Mouse (Mus musculus) kidney, adult 9 months (tissue): ENCODE results near the gene Calm3.

Source experiments
- DNase-seq: peaks from one replicate; pipeline ENCODE4 v3.0.0; 2022

Gene Calm3

DNA sequence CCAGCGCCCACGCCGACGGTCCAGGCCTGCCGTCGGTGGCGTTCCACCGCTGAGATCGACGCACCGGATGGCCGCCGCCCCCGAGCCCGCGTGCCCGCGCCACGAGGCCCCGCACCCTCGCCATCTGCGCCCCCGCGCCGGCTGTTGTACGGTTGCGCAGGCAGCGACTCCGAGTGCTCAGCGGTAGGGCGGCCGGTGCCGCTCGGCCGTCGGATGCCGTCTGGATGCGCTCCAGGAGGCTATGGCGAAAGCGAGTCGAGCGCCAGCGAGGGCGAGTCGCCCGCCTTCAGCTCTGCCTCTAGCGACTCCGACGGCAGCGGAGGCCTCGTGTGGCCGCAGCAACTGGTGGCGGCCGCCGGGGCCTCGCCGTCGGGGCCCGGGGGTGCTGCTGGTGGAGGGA lies 38.0 kb downstream of the Calm3 start:
- no peak for DNase-seq

DNA sequence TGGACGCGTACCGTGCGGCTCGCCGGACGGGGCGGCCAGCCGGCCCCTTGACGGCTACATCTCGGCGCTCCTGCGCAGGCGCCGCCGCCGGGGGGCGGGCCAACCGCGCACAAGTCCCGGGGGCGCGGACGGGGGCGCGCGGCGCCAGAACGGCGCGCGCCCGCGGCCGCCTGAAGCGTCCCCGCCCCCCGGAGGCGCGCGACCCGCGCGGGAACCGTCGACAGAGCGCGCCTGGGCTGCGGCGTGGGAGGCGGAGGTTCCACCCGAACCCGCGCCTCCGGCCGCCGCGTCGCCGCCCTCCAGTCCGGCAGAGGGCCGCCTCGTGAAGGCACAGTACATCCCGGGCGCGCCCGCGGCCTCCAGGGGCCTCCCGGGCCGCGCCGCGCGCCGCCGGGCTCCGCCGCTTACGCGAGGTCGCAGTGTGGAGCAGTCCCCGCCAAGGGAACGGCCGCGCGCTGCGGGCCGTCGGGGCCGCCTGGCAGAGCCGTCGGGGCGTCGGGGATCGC lies 38.6 kb downstream of the Calm3 start:
- DNase-seq: no peak

DNA sequence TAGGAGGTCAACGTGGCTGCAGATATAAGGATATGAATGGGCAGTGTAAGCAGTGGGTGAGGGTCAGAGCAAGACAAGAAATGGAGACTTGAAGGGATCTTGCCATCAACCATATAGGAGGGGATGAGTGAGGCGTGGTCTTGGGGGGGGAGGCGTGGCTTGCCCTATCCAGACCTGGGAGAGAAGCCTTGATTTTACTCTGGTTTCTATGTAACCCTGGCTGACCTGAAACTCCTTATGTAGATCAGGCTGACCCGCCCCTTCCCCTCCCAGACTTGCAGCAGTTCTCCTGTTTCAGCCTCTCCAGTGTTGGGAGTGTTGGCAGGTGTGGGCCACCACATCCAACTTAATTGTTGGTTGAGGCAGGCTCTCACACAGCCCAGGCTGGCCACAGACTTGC lies 39.6 kb downstream of the Calm3 start:
- no peak for DNase-seq

DNA sequence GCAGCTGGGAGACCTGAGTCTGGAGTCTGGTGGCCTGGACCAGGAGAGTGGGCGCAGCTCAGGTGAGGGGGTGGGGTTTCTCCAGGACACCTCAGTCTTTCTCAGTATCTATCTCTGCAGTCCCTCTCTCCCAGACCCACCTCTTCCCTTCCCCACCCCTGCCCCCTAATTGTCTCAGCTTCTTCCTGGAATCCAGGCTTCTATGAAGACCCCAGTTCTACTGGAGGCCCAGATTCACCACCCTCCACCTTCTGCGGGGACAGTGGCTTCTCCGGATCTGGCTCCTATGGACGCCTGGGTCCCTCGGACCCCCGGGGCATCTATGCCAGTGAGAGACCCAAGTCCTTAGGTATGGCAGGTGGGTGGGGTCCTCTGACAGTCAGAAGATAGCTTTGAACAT lies 40.8 kb downstream of the Calm3 start:
- no peak for DNase-seq

DNA sequence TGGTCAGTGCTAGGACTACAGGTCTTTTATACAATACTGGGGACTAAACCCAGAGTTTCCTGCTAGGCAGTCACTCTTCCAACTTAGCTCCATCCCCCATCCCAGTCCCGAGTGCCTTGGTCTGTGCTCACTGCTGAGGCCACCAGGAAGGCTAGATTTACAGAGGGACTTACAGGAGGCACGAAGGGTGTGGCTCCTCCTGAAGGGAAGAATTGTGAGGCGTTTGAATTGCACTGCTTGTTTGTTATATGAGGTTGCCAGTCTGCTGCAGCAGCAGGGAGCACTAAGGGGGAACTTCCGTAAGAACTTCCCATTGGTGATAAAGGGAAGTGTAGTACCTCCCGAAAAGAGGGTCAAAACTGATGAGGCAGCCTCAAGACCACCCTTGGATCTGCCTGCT lies 43.3 kb downstream of the Calm3 start:
- no peak for DNase-seq

- no peak for DNase-seq
Measured at GRCm38 (mm10) chr7:16879796-16880547, 43.9 kb downstream of the Calm3 start.

DNA sequence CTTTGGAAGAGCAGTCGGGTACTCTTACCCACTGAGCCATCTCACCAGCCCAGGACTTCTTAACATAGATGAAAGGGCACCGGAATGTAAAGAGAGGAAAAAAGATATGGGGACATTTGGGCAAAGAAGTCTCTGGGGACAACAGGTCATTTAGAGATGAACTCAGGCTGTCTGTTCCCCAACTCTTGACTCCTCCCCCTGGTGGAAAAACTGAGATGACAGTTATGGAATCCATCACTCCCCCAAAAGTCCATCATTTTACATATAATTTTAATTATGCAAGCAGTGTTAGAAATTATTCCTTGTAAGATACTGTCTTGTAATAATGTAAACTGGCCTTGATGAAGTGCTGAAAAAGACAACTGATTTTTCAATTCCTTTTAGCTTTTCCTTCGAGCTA lies 46.2 kb downstream of the Calm3 start:
- no peak for DNase-seq

- no peak for DNase-seq
Measured at GRCm38 (mm10) chr7:16876608-16877007, 47.3 kb downstream of the Calm3 start.

DNA sequence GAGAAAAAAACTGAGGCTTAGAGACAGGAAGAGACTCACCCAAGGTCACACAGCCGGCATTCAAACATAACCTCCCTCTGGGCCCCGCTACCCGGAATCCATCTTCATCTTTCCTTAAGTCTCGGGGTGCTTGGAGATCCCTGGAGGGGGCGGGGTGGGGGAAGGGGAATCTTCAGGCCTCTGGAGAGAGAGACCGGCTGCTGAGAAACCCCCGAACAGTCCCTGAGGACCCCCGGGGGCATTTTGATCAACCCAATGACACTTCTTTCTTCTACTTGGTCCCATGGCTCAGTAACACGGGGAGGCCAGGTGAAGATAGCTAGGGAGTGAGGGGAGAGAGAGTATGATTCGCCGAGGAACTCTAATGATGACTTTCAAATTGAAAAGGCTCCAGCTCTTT lies 47.9 kb downstream of the Calm3 start:
- no peak for DNase-seq

- DNase-seq: no peak
Measured at GRCm38 (mm10) chr7:16875326-16875725, 48.6 kb downstream of the Calm3 start.

DNA sequence AGATGAGACGGTGACA lies 48.8 kb downstream of the Calm3 start, which contains the start of gene Dact3:
Gene Dact3 (plus strand): TSS at position 8 of the 16 bp plus-strand sequence.
- DNase-seq: no peak

GRCm38 (mm10) chr7:16874756-16875309 lies 49.1 kb downstream of the Calm3 start:
- peak; percentile 100 for DNase-seq

- peak; percentile 77 for DNase-seq
Measured at GRCm38 (mm10) chr7:16874190-16874589, 49.7 kb downstream of the Calm3 start.

GRCm38 (mm10) chr7:16873392-16873791 lies 50.5 kb downstream of the Calm3 start:
- DNase-seq: no peak

DNA sequence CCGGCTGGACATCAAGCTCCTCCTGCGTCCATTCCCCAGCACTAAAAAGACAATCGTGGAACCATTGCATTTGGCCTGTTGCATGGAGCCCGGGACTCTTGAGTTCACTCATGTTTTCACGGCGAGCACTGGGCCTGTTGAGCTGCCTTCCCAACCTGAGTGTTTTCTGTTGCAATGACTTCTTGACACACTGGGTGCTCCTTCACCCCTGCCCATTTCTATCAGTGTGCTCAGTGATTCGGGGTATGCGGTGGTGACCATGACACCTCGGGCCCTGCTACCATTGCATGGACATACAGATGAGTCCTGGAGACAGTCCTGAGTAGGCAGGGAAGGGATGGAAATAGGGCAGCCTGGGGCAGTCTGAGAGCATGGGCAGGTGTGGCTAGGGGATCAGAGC lies 51.4 kb downstream of the Calm3 start:
- no peak for DNase-seq

DNA sequence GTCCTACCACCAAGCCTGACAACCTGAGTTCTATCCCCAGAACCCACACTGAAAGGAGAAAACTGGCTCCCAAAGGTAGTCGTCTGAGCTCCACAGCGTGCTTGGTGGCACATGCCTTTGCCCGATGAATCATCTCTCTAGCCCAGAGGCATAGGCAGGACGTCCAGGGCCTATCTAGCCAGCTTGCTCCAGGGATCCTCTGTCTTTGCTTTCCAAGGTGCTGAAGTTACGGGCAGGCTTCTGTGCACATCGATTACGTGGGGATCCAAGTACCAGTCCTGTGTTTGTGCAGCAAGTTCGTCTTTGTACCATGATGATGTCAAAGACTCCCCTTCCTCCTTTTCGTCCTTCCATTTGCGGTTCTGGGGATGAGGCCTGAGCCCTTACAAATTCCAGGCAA lies 52.3 kb downstream of the Calm3 start:
- DNase-seq: no peak

GRCm38 (mm10) chr7:16869497-16869896 lies 54.4 kb downstream of the Calm3 start:
- DNase-seq: no peak

GRCm38 (mm10) chr7:16867488-16867887 lies 56.4 kb downstream of the Calm3 start:
- no peak for DNase-seq
